Mouse (Mus musculus): ENCODE results near the gene Nos2.

DNA sequence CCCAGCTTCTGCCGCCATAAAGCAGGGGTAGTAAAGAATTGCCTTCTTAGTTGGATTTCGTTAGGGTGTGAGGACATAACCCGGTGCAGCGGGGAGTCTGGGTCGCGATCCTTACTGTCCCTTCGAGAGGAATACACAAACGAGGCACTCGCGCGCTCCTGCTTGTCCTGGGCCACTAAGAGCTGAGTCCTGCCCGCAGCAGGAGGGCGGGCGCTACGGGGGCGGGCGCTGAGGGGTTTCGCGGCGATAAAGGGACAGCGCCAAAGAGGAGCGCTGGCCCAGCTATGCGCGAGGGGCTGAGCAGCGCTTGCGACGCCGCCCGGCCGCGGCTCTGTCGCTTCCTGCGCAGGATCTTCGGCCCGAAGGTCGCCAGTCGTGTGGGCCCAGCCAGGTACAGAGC lies 4.3 kb downstream of the Nos2 start:
- TF ChIP-seq CTCF (IDR thresholded peaks at IDR 0.05; ENCODE audit: low read depth) (no peak), EP300 (IDR thresholded peaks at IDR 0.05; ENCODE audit: low read depth) (no peak)

Data from liver, embryonic 14.5 days (tissue).